Mouse (Mus musculus) liver, embryonic 14.5 days (tissue): ENCODE results near the gene Rsph1. TPM values are rescaled to one million over a fixed set of nuclear protein-coding genes. Genes with fewer than 3 reads are reported as not detected.

ENCODE experiments used
- ATAC-seq: fragments of 200-750 bp; cut with Nextera tagmentation; 2 replicates; pipeline ENCODE4 v1.8.0; 2017; ENCODE audit warnings: moderate number of reproducible peaks, mild to moderate bottlenecking, moderate library complexity; ENCODE audit not compliant: insufficient read depth
- DNase-seq, 3 experiments: peaks; one replicate each; pipeline ENCODE4 v3.0.0-alpha.2; 2012 to 2013; ENCODE audit warnings: low read depth in 3 of 3, low spot score in 3 of 3
- H3K27ac ChIP-seq: fragments of 300-500 bp; sonication (generic); 2 replicates; pipeline ENCODE4 v1.5.1; 2014; ENCODE audit warnings: moderate library complexity, mild to moderate bottlenecking, control low read depth, inconsistent platforms
- H3K27me3 ChIP-seq: fragments of 300-500 bp; sonication (generic); 2 replicates; pipeline ENCODE4 v1.6.1; 2014; ENCODE audit warnings: mild to moderate bottlenecking, low read length, moderate library complexity; ENCODE audit not compliant: control insufficient read depth, insufficient read depth
- H3K36me3 ChIP-seq: fragments of 300-500 bp; sonication (generic); replicated peaks from 2 replicates; pipeline ENCODE4 v1.6.1; 2014; ENCODE audit warnings: low read depth; ENCODE audit not compliant: control insufficient read depth, insufficient read depth
- H3K4me1 ChIP-seq, 2 experiments: fragments of 200-500 bp in 1 of 2; fragments of 300-500 bp in 1 of 2; sonication (generic) in 1 of 2; replicated peaks; 2 replicates each; pipeline ENCODE4 v1.6.1; 2012 to 2014; ENCODE audit warnings: antibody characterized with exemption in 1 of 2, inconsistent platforms in 1 of 2, low read length in 1 of 2; ENCODE audit not compliant: control insufficient read depth in 2 of 2, insufficient read depth in 2 of 2
- H3K4me2 ChIP-seq: fragments of 300-500 bp; sonication (generic); 2 replicates; pipeline ENCODE4 v1.6.1; 2014; ENCODE audit warnings: low read depth, mild to moderate bottlenecking, control low read depth, moderate library complexity
- H3K4me3 ChIP-seq, 2 experiments: fragments of 200-500 bp in 1 of 2; fragments of 300-500 bp in 1 of 2; sonication (generic) in 1 of 2; 2 replicates each; pipeline ENCODE4 v1.5.1; 2012 to 2014; ENCODE audit warnings: low read depth in 2 of 2, low read length in 2 of 2, mild to moderate bottlenecking in 2 of 2, control low read depth in 1 of 2, inconsistent platforms in 1 of 2, moderate library complexity in 1 of 2; ENCODE audit not compliant: insufficient read depth in 1 of 2
- H3K9ac ChIP-seq: fragments of 300-500 bp; sonication (generic); replicated peaks from 2 replicates; pipeline ENCODE4 v1.6.1; 2014; ENCODE audit warnings: mild to moderate bottlenecking, control low read depth, moderate library complexity
- H3K9me3 ChIP-seq: fragments of 300-500 bp; sonication (generic); 2 replicates; pipeline ENCODE4 v1.6.1; 2016; ENCODE audit warnings: low read length, mixed read lengths; ENCODE audit not compliant: control insufficient read depth
- CTCF ChIP-seq: IDR thresholded peaks from 2 replicates; pipeline ENCODE4 v1.5.1; 2016; ENCODE audit warnings: antibody characterized with exemption, low read depth, control low read depth
- EP300 ChIP-seq: IDR thresholded peaks from 2 replicates; pipeline ENCODE4 v1.6.1; 2016; ENCODE audit warnings: antibody characterized with exemption, low read depth
- WGBS: fragments of 180-500 bp; shearing (Covaris S2); extraction: QIAGEN DNeasy Blood & Tissue Kit; methylation state at CpG from one replicate; pipeline ENCODE4 v1.1.7; 2014; ENCODE audit not compliant: insufficient replicate concordance; 5-methylcytosine and 5-hydroxymethylcytosine counted together
- polyA plus RNA-seq, 2 experiments: library from polyadenylated mRNA; depleted of rRNA in 1 of 2; stranded (reverse) in 1 of 2; unstranded in 1 of 2; fragments of >200 nt; fragmentation: Nextera tagmentation in 1 of 2; extraction: Ambion mirVana in 1 of 2; gene quantifications; 2 replicates each; pipeline versions ENCODE4 v1.2.1 to v1.2.3; 2012 to 2014

The Rsph1 gene
- polyA plus RNA-seq, 2 experiments, result 0.04 to 0.22 TPM

GRCm38 (mm10) chr17:31266321-31266950, 10.7 kb downstream of the Rsph1 start:
- Histone ChIP-seq H3K4me1 (no peaks in the 10 kb centered on the region), H3K4me3 (no peak overlapping the region), H3K27ac (no peak overlapping the region), H3K9ac (no peak overlapping the region), H3K27me3 (no peaks in the 10 kb centered on the region), H3K4me2 (no peak overlapping the region), H3K9me3 (no peaks in the 10 kb centered on the region), H3K36me3 (no peaks in the 10 kb centered on the region)
- WGBS, result 55% methylated on average over 7 of the region's 7 CpGs
- no peak for DNase-seq
- TF ChIP-seq CTCF (no peak), EP300 (no peak)
- no peak for ATAC-seq

GRCm38 (mm10) chr17:31265831-31266230, 11.4 kb downstream of the Rsph1 start:
- Histone ChIP-seq H3K9me3 (no peaks in the 10 kb centered on the region), H3K4me3 (no peak overlapping the region), H3K4me1 (no peaks in the 10 kb centered on the region), H3K27ac (no peak overlapping the region), H3K9ac (no peak overlapping the region), H3K27me3 (no peaks in the 10 kb centered on the region), H3K4me2 (no peak overlapping the region), H3K36me3 (no peaks in the 10 kb centered on the region)
- 77% methylated on average over 9 of the region's 9 CpGs for WGBS
- DNase-seq (no peak), ATAC-seq (no peak)
- no peak for TF ChIP-seq CTCF
- no peak for TF ChIP-seq EP300

GRCm38 (mm10) chr17:31265171-31265572, 12.0 kb downstream of the Rsph1 start:
- no peak overlapping the region for H3K4me3 ChIP-seq
- no peak overlapping the region for H3K4me2 ChIP-seq
- no peaks in the 10 kb centered on the region for H3K36me3 ChIP-seq
- no peak for DNase-seq
- no peaks in the 10 kb centered on the region for H3K27me3 ChIP-seq
- ATAC-seq, result no peak
- H3K9me3 ChIP-seq, result no peaks in the 10 kb centered on the region
- no peak overlapping the region for H3K9ac ChIP-seq
- 25% methylated on average over 3 of the region's 3 CpGs for WGBS
- H3K27ac ChIP-seq, result no peak overlapping the region
- TF ChIP-seq CTCF (no peak), EP300 (no peak)
- H3K4me1 ChIP-seq, result peaks cover 0 to 3% of the 10 kb centered on the region in 2 experiments; a peak in 1 of 4 replicates

DNA sequence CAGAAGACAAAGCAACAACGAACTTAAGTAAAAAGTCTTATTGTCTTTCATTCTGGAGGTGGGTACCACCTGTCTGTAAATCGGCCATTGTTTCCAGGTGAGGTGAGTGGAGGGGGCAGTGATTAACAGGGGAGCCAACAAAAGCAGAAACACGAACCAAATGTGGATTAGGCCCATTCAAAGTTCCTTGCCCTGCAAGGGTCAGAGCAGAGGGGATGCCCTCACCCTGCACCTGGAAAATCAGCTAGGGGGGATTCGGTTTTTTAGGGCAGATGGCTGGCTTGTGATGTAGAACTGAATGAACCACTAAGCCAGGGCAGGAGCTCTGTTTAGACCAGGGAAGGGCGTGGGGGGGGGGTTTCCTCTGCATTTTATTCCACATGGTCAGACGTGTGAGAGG, 12.8 kb downstream of the Rsph1 start:
- Histone ChIP-seq H3K4me3 (no peak overlapping the region), H3K27me3 (no peaks in the 10 kb centered on the region), H3K4me1 (peaks cover 0 to 3% of the 10 kb centered on the region in 2 experiments; a peak in 1 of 4 replicates), H3K9me3 (no peaks in the 10 kb centered on the region), H3K4me2 (no peak overlapping the region), H3K9ac (no peak overlapping the region), H3K36me3 (no peaks in the 10 kb centered on the region), H3K27ac (no peak overlapping the region)
- no peak for TF ChIP-seq CTCF
- no peak for TF ChIP-seq EP300
- no peak for ATAC-seq
- WGBS, result 55% methylated on average over 6 of the region's 6 CpGs
- DNase-seq, result no peak

GRCm38 (mm10) chr17:31263770-31264169, 13.4 kb downstream of the Rsph1 start:
- Histone ChIP-seq H3K9me3 (no peaks in the 10 kb centered on the region), H3K4me3 (no peak overlapping the region), H3K27me3 (no peaks in the 10 kb centered on the region), H3K4me1 (peaks cover 0 to 3% of the 10 kb centered on the region in 2 experiments; a peak in 1 of 4 replicates), H3K9ac (no peak overlapping the region), H3K36me3 (no peaks in the 10 kb centered on the region), H3K27ac (no peak overlapping the region), H3K4me2 (no peak overlapping the region)
- WGBS, result 69% methylated on average over 5 of the region's 5 CpGs
- DNase-seq (no peak), ATAC-seq (no peak)
- TF ChIP-seq EP300 (no peak), CTCF (no peak)
